Mouse (Mus musculus) layer of hippocampus, adult 9-11 months (tissue): ENCODE measurements around the gene Mum1.
A peak's percentile ranks its signal among the peaks of the same experiment; 100 is the strongest.

Experiments used
- DNase-seq: peaks from one replicate; pipeline ENCODE4 v3.0.0; 2022

The Mum1 gene

GRCm38 (mm10) chr10:80252493-80253274, 26.4 kb downstream of the Mum1 start:
- no peak for DNase-seq

- no peak for DNase-seq
These were observed 27.3 kb downstream of the Mum1 start for GRCm38 (mm10) chr10:80253551-80253950.

DNA sequence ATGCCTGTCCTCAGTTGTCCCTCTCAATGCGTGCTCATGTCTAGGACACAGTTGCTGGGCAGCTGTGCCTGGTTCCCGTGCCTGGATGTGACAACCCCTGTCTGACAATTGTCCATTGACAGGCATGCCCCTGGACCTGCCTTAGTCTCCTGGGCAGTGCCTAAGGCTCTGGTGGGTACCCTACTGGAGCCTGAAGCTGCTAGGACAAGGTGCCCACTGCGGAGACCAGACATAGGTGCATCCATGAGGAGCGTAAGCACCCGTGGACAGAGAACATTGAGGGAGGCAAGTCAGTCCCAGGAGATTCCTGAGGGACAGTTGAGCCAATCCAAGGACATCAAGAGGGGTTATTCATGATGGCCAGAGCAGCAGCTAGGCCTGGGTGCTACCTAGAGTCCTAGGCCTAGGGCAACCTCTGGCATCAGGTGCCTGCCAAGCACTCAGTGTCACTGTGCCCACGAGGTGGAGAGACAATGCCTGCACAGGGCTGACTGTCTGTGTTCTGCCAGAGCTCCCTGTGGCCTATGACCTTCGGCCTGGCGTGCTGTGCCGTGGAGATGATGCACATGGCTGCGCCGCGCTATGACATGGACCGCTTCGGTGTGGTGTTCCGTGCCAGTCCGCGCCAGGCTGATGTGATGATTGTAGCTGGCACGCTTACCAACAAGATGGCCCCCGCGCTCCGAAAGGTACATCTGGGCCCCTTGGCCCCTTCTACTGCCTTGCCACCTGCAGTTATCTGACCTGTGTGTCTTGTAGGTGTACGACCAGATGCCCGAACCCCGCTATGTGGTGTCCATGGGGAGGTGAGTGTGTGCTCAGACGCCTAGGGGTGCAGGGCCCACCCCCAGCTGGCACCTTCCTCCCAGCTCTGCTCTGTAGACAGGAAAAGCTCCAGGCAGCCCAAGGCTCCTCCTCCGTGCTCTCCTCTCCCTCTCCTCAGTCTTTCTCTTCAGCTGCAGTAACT, 28.4 kb downstream of the Mum1 start:
- DNase-seq = no peak

DNA sequence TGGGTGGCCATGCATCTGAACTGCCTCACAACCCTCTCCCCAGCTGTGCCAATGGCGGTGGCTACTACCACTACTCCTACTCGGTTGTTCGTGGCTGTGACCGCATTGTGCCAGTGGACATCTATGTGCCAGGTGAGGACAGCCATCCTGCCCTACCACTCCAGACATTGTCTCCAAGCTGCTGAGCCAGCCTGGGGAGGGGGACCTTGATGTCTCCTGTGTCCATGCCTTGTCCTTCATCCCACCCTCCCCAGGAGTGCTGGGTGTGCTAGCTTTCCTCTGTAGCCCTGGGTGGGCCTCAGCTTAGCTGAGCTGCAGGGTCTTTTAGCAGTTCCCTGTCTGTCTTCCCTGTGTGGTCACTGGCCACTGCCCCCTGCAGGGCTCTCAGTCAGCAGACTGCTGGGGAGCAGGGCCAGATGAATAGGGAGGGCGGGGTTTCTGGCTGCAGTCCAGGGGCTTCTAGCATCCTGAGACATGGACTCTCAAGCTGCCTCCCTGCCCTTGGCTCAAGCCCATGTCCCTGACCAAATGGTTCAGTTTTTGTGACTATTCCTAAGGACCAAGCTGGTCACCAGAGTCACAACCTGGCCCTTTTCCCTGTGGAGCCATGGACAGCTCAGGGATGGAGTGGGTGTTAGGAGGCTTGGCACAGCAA, 29.8 kb downstream of the Mum1 start:
- DNase-seq = no peak

GRCm38 (mm10) chr10:80257936-80258335, 31.7 kb downstream of the Mum1 start:
- DNase-seq = no peak

GRCm38 (mm10) chr10:80258752-80259462, 32.7 kb downstream of the Mum1 start:
- no peak for DNase-seq

DNA sequence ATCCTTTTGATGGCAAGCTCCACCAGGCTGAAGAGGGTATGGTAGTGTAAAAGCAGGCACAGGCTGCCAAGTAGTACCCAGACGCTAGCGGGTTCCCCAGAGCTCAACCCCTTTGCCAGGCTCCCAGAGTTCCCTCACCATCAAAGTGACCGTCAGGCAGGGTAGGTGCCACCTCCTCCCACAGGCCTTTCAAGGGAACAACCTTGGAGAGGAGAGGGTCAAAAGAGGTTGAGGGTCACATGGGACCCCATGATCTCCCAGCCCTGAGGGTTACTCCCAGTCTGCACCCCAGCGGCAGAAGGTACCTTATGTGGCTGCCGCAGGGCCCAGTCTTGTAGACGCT, 33.2 kb downstream of the Mum1 start:
- DNase-seq = no peak

- DNase-seq = peak; percentile 87
These were observed 33.8 kb downstream of the Mum1 start for GRCm38 (mm10) chr10:80259861-80260641.

- peak; percentile 95 for DNase-seq
These were observed 34.7 kb downstream of the Mum1 start, which contains the start of the genes Gamt and Dazap1 for GRCm38 (mm10) chr10:80260642-80261584. Gene Gamt (minus strand): TSS chr10:80261012. Gene Dazap1 (plus strand): TSS chr10:80261486.

- peak; percentile 97 for DNase-seq
These were observed 35.3 kb downstream of the Mum1 start for GRCm38 (mm10) chr10:80261585-80261968.

GRCm38 (mm10) chr10:80262169-80262568, 35.9 kb downstream of the Mum1 start:
- DNase-seq = no peak

DNA sequence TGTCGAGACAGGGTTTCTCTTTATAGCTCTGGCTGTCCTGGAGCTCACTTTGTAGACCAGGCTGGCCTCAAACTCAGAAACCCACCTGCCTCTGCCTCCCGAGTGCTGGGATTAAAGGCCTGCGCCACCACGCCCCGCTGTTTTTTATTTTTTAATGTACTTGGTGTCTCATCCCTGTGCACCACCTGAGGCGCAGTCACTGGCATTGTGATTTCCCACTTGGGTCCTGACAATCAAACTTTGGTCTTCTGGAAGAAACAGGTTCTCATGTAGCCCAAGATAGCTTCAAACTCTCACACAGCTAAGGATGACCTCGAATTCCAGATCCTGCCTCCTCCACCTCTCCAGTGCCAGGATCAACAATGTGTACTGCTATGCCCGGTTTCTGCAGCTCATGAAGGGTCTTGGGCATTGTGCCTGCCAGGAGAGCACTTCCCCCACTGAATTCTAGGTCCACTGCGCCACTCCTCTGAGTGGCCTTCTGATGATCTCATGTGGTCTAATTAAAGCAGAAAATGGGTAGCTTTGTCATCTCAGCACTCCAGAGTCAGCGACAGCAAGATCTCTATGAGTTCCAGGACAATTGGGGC, 36.6 kb downstream of the Mum1 start:
- no peak for DNase-seq

DNA sequence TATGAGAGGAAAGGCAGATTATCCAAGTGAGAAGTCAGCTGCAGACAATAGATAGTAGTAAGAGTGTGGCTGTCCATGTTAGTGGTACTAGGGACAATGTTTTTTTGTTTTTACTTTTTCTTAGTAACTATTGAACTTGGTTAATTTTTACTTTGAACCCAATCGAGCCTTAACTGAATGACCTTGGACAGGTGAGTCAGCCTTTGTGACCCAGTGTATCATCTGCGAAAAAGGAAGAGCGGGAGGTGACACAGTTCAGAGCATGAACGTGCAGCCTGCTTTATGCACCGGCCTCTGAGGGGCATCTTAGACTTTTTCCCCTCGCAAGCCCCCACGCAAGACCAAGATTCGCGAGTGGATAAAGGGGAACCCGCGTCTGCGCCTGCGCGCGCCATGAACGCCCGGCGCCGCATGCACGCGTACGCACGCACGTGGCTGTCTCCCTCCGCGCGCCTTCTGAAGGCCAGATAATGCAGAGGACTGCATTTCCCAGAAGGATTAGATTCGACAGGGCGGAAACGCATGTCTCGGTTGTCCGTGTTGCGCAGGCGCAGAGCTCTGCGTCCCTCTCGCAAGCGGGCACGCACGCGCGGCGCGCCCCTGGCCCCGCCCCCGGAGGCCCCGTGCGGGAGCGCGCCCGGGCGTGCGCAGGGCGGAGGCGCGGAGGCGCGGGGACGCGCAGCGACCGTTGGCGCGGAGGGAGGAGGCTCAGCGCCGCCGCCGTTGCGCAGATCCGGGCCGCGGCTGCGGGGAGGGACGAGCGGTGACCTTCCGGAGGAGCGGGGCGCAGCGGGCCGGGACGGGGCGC, 38.3 kb downstream of the Mum1 start:
- DNase-seq = peak; percentile 99

DNA sequence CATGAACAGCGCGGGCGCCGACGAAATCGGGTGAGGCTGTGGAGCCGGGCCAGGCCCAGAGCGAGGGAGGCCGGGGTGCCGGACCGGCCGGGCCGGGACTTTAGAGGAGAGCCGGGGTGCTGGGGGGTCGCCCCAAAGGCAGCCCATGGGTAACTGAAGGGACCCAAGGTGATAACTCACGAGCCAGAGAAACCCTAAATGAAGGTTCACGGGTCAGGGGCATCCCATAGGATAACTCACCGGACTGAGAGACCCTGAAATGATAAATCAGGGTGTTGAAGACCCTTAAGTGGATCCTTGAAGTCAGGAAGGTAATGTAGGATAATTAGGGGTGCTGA, 38.9 kb downstream of the Mum1 start:
- no peak for DNase-seq

DNA sequence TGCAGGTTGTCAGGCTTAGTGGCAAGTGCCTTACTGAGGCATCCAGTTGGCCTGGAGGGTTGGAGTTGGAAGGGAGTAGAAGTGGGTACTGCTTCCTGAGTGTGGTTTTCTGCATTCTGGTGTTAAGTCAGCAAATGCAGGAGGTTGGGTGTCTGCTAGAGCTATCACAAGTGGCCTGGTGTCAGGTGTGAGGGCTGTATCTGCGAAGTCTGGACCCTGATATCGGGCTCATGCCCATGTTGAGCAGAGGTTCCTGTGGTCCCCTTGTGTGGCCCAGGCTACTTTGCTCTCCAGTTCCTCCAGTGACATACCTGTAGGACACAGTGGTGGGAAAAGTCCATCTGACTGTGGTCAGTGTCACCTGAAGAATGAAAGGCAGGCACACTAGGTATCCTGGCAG, 43.9 kb downstream of the Mum1 start:
- no peak for DNase-seq

DNA sequence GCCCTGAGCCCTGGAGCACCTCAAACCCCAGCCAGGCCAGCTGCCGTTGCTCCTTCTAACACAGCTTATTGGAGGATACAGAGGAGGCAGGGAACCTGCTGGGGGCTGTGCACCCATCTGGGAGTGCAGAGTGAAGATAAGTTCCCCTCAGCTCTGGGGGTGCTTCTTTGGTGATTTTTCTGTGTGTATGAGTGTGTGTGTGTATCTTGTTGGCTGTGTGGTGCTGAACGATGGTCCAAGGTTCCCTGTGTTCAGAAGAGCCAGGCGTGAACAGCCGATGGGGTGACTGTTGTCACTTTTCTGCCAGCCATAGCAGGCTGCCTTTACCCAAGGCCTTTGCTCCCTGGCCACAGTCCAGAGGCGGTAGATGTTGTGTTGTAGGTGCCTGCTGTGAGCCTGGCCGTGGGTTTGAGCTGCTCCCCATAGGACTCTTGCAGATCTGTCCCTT, 44.5 kb downstream of the Mum1 start:
- DNase-seq = no peak

DNA sequence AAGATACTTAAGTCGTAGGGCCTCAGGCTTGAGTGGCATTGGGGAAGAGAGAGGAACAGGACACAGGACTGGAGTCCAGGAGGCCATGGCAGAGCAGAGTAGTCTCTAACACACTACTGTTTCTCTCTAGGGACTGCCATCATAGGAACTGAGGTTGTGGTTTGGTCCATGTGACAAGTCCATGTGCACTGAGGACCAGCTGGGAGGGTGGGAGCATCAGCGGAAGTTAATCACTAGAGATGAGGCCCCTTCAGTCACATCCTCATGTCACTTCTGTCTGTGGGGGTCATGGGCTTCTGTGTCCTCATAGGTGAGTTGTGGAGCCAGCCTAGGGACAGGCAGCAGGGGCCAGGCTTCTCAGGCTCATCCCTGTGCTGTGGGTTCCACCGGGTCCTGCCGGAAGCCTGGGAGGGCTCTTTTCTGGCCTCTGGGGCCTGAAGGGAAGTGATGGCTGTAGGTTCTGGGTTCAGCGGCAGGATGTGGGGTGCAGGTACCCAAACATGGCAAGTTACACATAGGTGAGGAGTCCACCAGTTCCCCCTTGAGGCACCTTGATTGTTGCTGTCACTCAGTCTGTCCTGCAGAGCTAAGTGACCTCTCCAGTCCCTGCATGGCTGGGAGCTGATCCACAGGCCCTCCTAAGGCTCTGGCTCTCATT, 45.1 kb downstream of the Mum1 start:
- no peak for DNase-seq

DNA sequence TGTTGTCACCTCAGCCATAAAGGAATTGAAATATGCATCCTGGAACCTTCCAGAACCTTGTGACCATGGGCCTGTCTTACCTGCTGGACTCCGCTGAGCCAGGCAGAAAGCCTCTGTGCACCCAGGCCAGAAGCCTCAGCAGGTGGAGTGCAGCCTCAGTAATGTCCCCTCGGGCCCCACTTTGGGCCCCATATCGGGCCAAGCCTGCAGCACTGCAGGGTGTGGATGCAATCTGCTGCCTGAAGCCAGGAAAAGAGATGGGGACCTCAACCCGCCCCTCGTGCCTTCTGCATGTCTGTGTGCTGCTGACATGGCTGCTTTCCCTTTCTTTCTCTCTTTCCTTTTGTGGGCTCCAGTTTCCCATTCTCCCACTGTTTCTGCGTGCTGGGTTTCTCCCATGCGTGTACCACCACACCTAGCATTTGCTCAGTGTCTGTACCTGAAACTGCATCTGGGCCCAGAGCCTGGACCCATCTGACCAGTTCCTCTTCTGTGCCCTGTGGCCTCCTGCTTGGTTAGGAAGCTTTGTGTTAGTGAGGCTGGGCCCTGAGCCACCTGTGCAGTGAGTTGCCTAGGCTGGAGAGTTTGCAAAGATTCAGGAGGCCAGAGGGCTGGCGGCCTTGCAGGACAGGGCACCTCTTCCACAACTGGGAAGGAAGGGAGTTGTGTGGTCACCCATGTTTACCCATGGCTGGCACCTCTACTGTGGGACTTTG, 45.8 kb downstream of the Mum1 start:
- DNase-seq = no peak
